7 mouse cellular contexts compared by ENCODE assay signal in the genomic region with DNA sequence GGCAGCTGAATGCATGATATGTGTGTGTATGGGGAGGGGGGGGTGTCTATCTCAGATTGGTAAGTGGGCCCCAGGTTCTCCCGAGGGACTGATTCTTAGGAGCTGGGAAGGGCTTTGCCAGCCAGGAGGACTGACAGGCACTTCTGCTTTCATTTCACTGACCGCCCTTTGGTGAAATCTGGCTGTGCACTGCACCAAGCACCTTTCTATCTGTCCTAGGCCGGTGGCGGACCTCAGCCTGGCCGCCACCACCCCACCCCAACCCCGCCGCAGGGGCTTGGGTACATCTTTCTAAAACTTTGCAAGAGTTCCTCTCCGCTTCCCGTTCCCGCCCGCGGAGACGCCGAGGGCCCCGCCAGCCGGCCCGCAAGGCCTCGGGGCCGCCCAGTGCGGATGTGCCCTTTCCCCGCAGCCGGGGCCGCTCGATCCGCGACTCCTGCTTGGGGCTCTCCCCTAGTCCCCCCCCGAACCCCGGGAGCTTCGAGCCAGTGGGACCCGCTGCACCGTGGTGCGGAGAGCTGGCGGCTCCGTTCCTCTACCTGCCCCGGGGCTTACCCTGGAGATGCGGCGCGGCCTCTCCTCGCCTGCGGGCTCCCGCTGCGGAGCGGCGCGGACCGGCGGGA. TPM values are rescaled to one million over a fixed set of nuclear protein-coding genes. Genes with fewer than 3 reads are reported as not detected.
DNase-seq lines count a peak whose midpoint lies in the region; ATAC-seq and TF ChIP-seq lines count a peak whose summit lies in the region.

No protein-coding gene starts in this region.

- peak overlapping the region; percentile 67 for H3K4me2 ChIP-seq in forebrain, embryonic 12.5 days

- peak; percentile 31; the same call in 1 of the 2 replicates for TF ChIP-seq POLR2A in bone marrow, adult 2 months (IDR thresholded peaks at IDR 0.05; ENCODE audit: borderline replicate concordance, control insufficient read depth, low read depth, low read length)

- H3K36me3 ChIP-seq in G1E (replicated peaks) = peaks cover 19% of the 10 kb centered on the region
- no peaks in the 10 kb centered on the region for H3K36me3 ChIP-seq in forebrain, embryonic 12.5 days (replicated peaks)
- no peaks in the 10 kb centered on the region for H3K36me3 ChIP-seq in megakaryocyte, embryonic 14.5 days (replicated peaks; ENCODE audit: low read length)

- intact Hi-C loops in heart, postnatal 25 days (cut with DNase I) = loop anchor here (5.0 kb wide), 2 partner anchors 83 to 268 kb away; a partner anchor contains a TSS

- peak overlapping the region; percentile 92 for H3K27ac ChIP-seq in bone marrow, adult 2 months (ENCODE audit: control insufficient read depth, insufficient read depth, low read depth, low read length, poor library complexity)
- peak overlapping the region; percentile 87 for H3K27ac ChIP-seq in forebrain, embryonic 12.5 days

- H3K9me3 ChIP-seq in G1E (replicated peaks) = peaks cover 17% of the 10 kb centered on the region
- H3K9me3 ChIP-seq in forebrain, embryonic 12.5 days = no peaks in the 10 kb centered on the region
- H3K9me3 ChIP-seq in megakaryocyte, embryonic 14.5 days = no peaks in the 10 kb centered on the region

- no peak for DNase-seq in G1E (ENCODE audit: low spot score)
- DNase-seq in heart, postnatal 25 days (ENCODE audit: low spot score) = peak; percentile 38
- peak; percentile 25 to 41 for DNase-seq in layer of hippocampus, postnatal 25 days (ENCODE audit: extremely low spot score in 1 of 2, low spot score in 1 of 2)
- DNase-seq in right cerebral cortex, postnatal 4 days = peak; percentile 34

- H3K9ac ChIP-seq in forebrain, embryonic 12.5 days = peak overlapping the region; percentile 92

- WGBS in bone marrow, adult 2 months = under 1% methylated on average over 47 of the region's 47 CpGs
- WGBS in forebrain, embryonic 12.5 days = 0% methylated on average over 47 of the region's 47 CpGs

- peaks cover 70% of the 10 kb centered on the region for H3K4me1 ChIP-seq in G1E (ENCODE audit: insufficient read depth, low read depth, low read length)
- H3K4me1 ChIP-seq in bone marrow, adult 2 months (ENCODE audit: control insufficient read depth, insufficient read depth, low read length) = peaks cover 2% of the 10 kb centered on the region
- peaks cover 35% of the 10 kb centered on the region for H3K4me1 ChIP-seq in forebrain, embryonic 12.5 days
- H3K4me1 ChIP-seq in megakaryocyte, embryonic 14.5 days = peaks cover 82% of the 10 kb centered on the region

- no peaks in the 10 kb centered on the region for H3K27me3 ChIP-seq in G1E (ENCODE audit: insufficient read depth, low read length)
- peaks cover 10% of the 10 kb centered on the region for H3K27me3 ChIP-seq in forebrain, embryonic 12.5 days
- H3K27me3 ChIP-seq in megakaryocyte, embryonic 14.5 days (replicated peaks) = no peaks in the 10 kb centered on the region

- ATAC-seq in G1E (ENCODE audit: extremely low read depth, insufficient number of reproducible peaks, low FRiP score, poor library complexity, severe bottlenecking) = no peak
- ATAC-seq in forebrain, embryonic 12.5 days (ENCODE audit: low FRiP score) = peak; percentile 72

- TF ChIP-seq CTCF in G1E (IDR thresholded peaks at IDR 0.05; ENCODE audit: low read depth, low read length) = no peak
- no peak for TF ChIP-seq CTCF in bone marrow, adult 2 months (IDR thresholded peaks at IDR 0.05; ENCODE audit: control insufficient read depth, insufficient read depth, low read length)

- H3K4me3 ChIP-seq in G1E (ENCODE audit: low read depth, low read length) = peak overlapping the region; percentile 19; the same call in 1 of the 2 replicates
- H3K4me3 ChIP-seq in bone marrow, adult 2 months (replicated peaks; ENCODE audit: control insufficient read depth, low read depth, low read length) = peak overlapping the region; percentile 60
- peak overlapping the region; percentile 64 for H3K4me3 ChIP-seq in forebrain, embryonic 12.5 days (replicated peaks)
- H3K4me3 ChIP-seq in megakaryocyte, embryonic 14.5 days (replicated peaks) = peak overlapping the region; percentile 98

RNA-seq across cellular contexts. Expression of a gene that starts 0.7 kb away (rescaled TPM):
- total RNA-seq in G1E (2014; fragmentation: Nextera tagmentation) (11.0 and 14.5 TPM in 2 replicates), G1E (2017) (3.8 TPM in 2 replicates)
- polyA plus RNA-seq in G1E (2012) = 2.7 and 3.5 TPM in 2 replicates
- 20.4 and 34.6 TPM in 2 replicates for polyA plus RNA-seq in bone marrow, adult 2 months (2011; ENCODE audit: insufficient read depth, insufficient read length, low replicate concordance, missing spikeins)
- 9.0 and 9.7 TPM in 2 replicates for polyA plus RNA-seq in forebrain, embryonic 12.5 days (2016; fragmentation: Nextera tagmentation; extraction: Ambion mirVana)
- 10 to 100 TPM; 37.1 to 38.5 TPM for total RNA-seq in heart, postnatal 25 days (2021)
- total RNA-seq in layer of hippocampus, postnatal 25 days (2021) = 10 to 100 TPM; 20.5 to 25.2 TPM
- polyA plus RNA-seq in megakaryocyte, embryonic 14.5 days (2012; ENCODE audit: insufficient read depth, low replicate concordance) = 20.8 and 39.8 TPM in 2 replicates

Comparison
In these comparisons a context has a peak if more than half of its experiments do, and no peak if none do; other contexts are left out.
1. H3K4me3 ChIP-seq: peak in every context shown above with its lines; median percentile 98 in megakaryocyte, embryonic 14.5 days; 64 in forebrain, embryonic 12.5 days; 60 in bone marrow, adult 2 months; 19 in G1E.